Mouse (Mus musculus): Measurements from ENCODE around the gene Adgre1. TPM values are rescaled to one million over a fixed set of nuclear protein-coding genes. Genes with fewer than 3 reads are reported as not detected.
"Not testable (repeated sequence)": the region's sequence is repeated elsewhere in the genome, so short reads cannot be mapped to it uniquely, and the experiment has no call there.

Gene Adgre1
- total RNA-seq (2022) = 10 to 100 TPM in 1 of 4 experiments, 1 to 10 TPM in 3; 4.0 to 16.4 (median 5.3) TPM

GRCm38 (mm10) chr17:57358441-57358840 is at the start of gene Adgre1:
Adgre1 (plus strand) TSS chr17:57358691.
- DNase-seq (ENCODE audit: low spot score) = no peak

- DNase-seq (ENCODE audit: low spot score) = no peak
These were observed 46.7 kb upstream of the Adgre1 start for GRCm38 (mm10) chr17:57311801-57312200.

GRCm38 (mm10) chr17:57327615-57328014 is 30.9 kb upstream of the Adgre1 start:
- DNase-seq (ENCODE audit: low spot score) = no peak

- no peak for DNase-seq (ENCODE audit: low spot score)
These were observed 29.5 kb upstream of the Adgre1 start for GRCm38 (mm10) chr17:57328944-57329343.

GRCm38 (mm10) chr17:57330993-57331392 is 27.5 kb upstream of the Adgre1 start:
- DNase-seq (ENCODE audit: low spot score) = no peak

- DNase-seq (ENCODE audit: low spot score) = no peak
These were observed 26.2 kb upstream of the Adgre1 start for GRCm38 (mm10) chr17:57332241-57332640.

- DNase-seq (ENCODE audit: low spot score) = no peak
These were observed 24.3 kb upstream of the Adgre1 start for GRCm38 (mm10) chr17:57334001-57334760.

- DNase-seq (ENCODE audit: low spot score) = peak; percentile 82
These were observed 23.7 kb upstream of the Adgre1 start for GRCm38 (mm10) chr17:57334761-57335150.

GRCm38 (mm10) chr17:57335194-57335593 is 23.3 kb upstream of the Adgre1 start:
- not testable (repeated sequence) for DNase-seq (ENCODE audit: low spot score)

- DNase-seq (ENCODE audit: low spot score) = peak; percentile 87
These were observed 22.7 kb upstream of the Adgre1 start for GRCm38 (mm10) chr17:57335673-57336303.

- no peak for DNase-seq (ENCODE audit: low spot score)
These were observed 20.5 kb upstream of the Adgre1 start for GRCm38 (mm10) chr17:57337996-57338395.

- no peak for DNase-seq (ENCODE audit: low spot score)
These were observed 19.2 kb upstream of the Adgre1 start for GRCm38 (mm10) chr17:57339298-57339697.

- DNase-seq (ENCODE audit: low spot score) = no peak
These were observed 16.9 kb upstream of the Adgre1 start for GRCm38 (mm10) chr17:57341568-57341967.

- no peak for DNase-seq (ENCODE audit: low spot score)
These were observed 14.3 kb upstream of the Adgre1 start for GRCm38 (mm10) chr17:57344029-57344707.

- DNase-seq (ENCODE audit: low spot score) = no peak
These were observed 11.5 kb upstream of the Adgre1 start for GRCm38 (mm10) chr17:57347017-57347416.

- no peak for DNase-seq (ENCODE audit: low spot score)
These were observed 10.7 kb upstream of the Adgre1 start for GRCm38 (mm10) chr17:57347781-57348180.

GRCm38 (mm10) chr17:57349067-57349466 is 9.4 kb upstream of the Adgre1 start:
- DNase-seq (ENCODE audit: low spot score) = no peak

- DNase-seq (ENCODE audit: low spot score) = no peak
These were observed 8.3 kb upstream of the Adgre1 start for GRCm38 (mm10) chr17:57350212-57350611.

GRCm38 (mm10) chr17:57351107-57351506 is 7.4 kb upstream of the Adgre1 start:
- no peak for DNase-seq (ENCODE audit: low spot score)

GRCm38 (mm10) chr17:57359485-57360241 is 1.2 kb downstream of the Adgre1 start:
- DNase-seq (ENCODE audit: low spot score) = no peak

Measured in heart, adult 8-10 months (tissue).